Mouse (Mus musculus) MEL (cell line): ENCODE results near the gene Lhx2. TPM values are rescaled to one million over a fixed set of nuclear protein-coding genes. Genes with fewer than 3 reads are reported as not detected.

Experiments used
- DNase-seq: peaks from one replicate; pipeline ENCODE4 v3.0.0; 2011; ENCODE audit warnings: low read depth, low spot score
- H3K27ac ChIP-seq: 2 replicates; pipeline ENCODE4 v1.5.1; 2012; ENCODE audit warnings: low read depth, mild to moderate bottlenecking, control low read depth, low read length, moderate library complexity; ENCODE audit not compliant: control insufficient read depth
- H3K27me3 ChIP-seq, 2 experiments: fragments of 150-350 bp in 1 of 2; sonication (generic) in 1 of 2; 2 replicates each; pipeline ENCODE4 v1.6.1; 2012; ENCODE audit warnings: low read length in 2 of 2, mild to moderate bottlenecking in 2 of 2, improper control_type of control experiment in 1 of 2, moderate library complexity in 1 of 2; ENCODE audit not compliant: insufficient read depth in 2 of 2, control insufficient read depth in 1 of 2
- H3K36me3 ChIP-seq, 2 experiments: 2 replicates each; pipeline ENCODE4 v1.6.1; 2012 to 2014; ENCODE audit warnings: low read length in 2 of 2, improper control_type of control experiment in 1 of 2, inconsistent platforms in 1 of 2, mild to moderate bottlenecking in 1 of 2; ENCODE audit not compliant: insufficient read depth in 2 of 2, control insufficient read depth in 1 of 2
- H3K4me1 ChIP-seq, 2 experiments: fragments of 150-350 bp in 1 of 2; sonication (generic) in 1 of 2; 2 replicates each; pipeline ENCODE4 v1.6.1; 2012; ENCODE audit warnings: low read length in 2 of 2, improper control_type of control experiment in 1 of 2, mild to moderate bottlenecking in 1 of 2; ENCODE audit not compliant: insufficient read depth in 2 of 2, control insufficient read depth in 1 of 2
- H3K4me3 ChIP-seq, 2 experiments: fragments of 150-350 bp in 1 of 2; sonication (generic) in 1 of 2; 2 replicates each; pipeline ENCODE4 v1.5.1; 2012; ENCODE audit warnings: low read depth in 2 of 2, low read length in 2 of 2, mild to moderate bottlenecking in 2 of 2, moderate library complexity in 2 of 2, control low read depth in 1 of 2, improper control_type of control experiment in 1 of 2; ENCODE audit not compliant: control insufficient read depth in 1 of 2, insufficient read depth in 1 of 2
- H3K79me2 ChIP-seq: 2 replicates; pipeline ENCODE4 v1.6.1; 2012; ENCODE audit warnings: mild to moderate bottlenecking, low read length, moderate library complexity; ENCODE audit not compliant: control insufficient read depth, poor library complexity, insufficient read depth
- H3K9ac ChIP-seq: 2 replicates; pipeline ENCODE4 v1.6.1; 2012; ENCODE audit warnings: low read depth, mild to moderate bottlenecking, control low read depth, low read length, moderate library complexity; ENCODE audit not compliant: control insufficient read depth, poor library complexity, severe bottlenecking
- H3K9me3 ChIP-seq: fragments of 150-350 bp; sonication (generic); replicated peaks from 2 replicates; pipeline ENCODE4 v1.6.1; 2012; ENCODE audit warnings: mild to moderate bottlenecking, low read length, improper control_type of control experiment, moderate library complexity; ENCODE audit not compliant: insufficient read depth
- CHD1 ChIP-seq: IDR thresholded peaks from 2 replicates; pipeline ENCODE4 v1.6.1; 2012; ENCODE audit warnings: low read depth, mild to moderate bottlenecking, inconsistent platforms, low read length, improper control_type of control experiment
- CTCF ChIP-seq, 3 experiments: IDR thresholded peaks in 2 of 3; conservative IDR thresholded peaks in 1 of 3; 2 replicates each; pipeline ENCODE4 v1.5.1; 2011 to 2012; ENCODE audit warnings: low read length in 3 of 3, low read depth in 2 of 3, mild to moderate bottlenecking in 2 of 3, improper control_type of control experiment in 1 of 3, inconsistent platforms in 1 of 3, mixed read lengths in 1 of 3, moderate library complexity in 1 of 3; ENCODE audit not compliant: control insufficient read depth in 1 of 3, insufficient read depth in 1 of 3, poor library complexity in 1 of 3, severe bottlenecking in 1 of 3
- E2F4 ChIP-seq: IDR thresholded peaks from 2 replicates; pipeline ENCODE4 v1.6.1; 2011; ENCODE audit warnings: low read depth, low read length, improper control_type of control experiment, borderline replicate concordance
- EP300 ChIP-seq, 2 experiments: IDR thresholded peaks; 2 replicates each; pipeline ENCODE4 v1.6.1; 2011; ENCODE audit warnings: improper control_type of control experiment in 2 of 2, low read length in 2 of 2, low read depth in 1 of 2, mild to moderate bottlenecking in 1 of 2
- KAT2A ChIP-seq: conservative IDR thresholded peaks from 2 replicates; pipeline ENCODE4 v1.6.1; 2012; ENCODE audit warnings: low read depth, low read length, improper control_type of control experiment, inconsistent platforms
- MAX ChIP-seq: IDR thresholded peaks from 2 replicates; pipeline ENCODE4 v1.6.1; 2011; ENCODE audit warnings: low read length, improper control_type of control experiment
- MAZ ChIP-seq: IDR thresholded peaks from 2 replicates; pipeline ENCODE4 v1.6.1; 2012; ENCODE audit warnings: low read depth, mild to moderate bottlenecking, inconsistent platforms, low read length, improper control_type of control experiment
- MEF2A ChIP-seq: IDR thresholded peaks from 2 replicates; pipeline ENCODE4 v1.6.1; 2014; ENCODE audit warnings: low read depth, mild to moderate bottlenecking, inconsistent platforms, low read length, improper control_type of control experiment; ENCODE audit not compliant: poor library complexity, insufficient replicate concordance, severe bottlenecking; ENCODE audit errors: extremely low read depth
- MXI1 ChIP-seq: IDR thresholded peaks from 2 replicates; pipeline ENCODE4 v1.6.1; 2011; ENCODE audit warnings: mild to moderate bottlenecking, low read depth, low read length, improper control_type of control experiment
- MYB ChIP-seq: IDR thresholded peaks from 2 replicates; pipeline ENCODE4 v1.6.1; 2011; ENCODE audit warnings: mild to moderate bottlenecking, low read depth, low read length, improper control_type of control experiment
- NRF1 ChIP-seq: IDR thresholded peaks from 2 replicates; pipeline ENCODE4 v1.6.1; 2014; ENCODE audit warnings: low read depth, mild to moderate bottlenecking, inconsistent platforms, low read length, improper control_type of control experiment, moderate library complexity; ENCODE audit not compliant: poor library complexity, insufficient read depth, severe bottlenecking
- POLR2AphosphoS2 ChIP-seq: IDR thresholded peaks from 2 replicates; pipeline ENCODE4 v1.6.1; 2011; ENCODE audit warnings: low read length, improper control_type of control experiment
- POLR2AphosphoS5 ChIP-seq: IDR thresholded peaks from 2 replicates; pipeline ENCODE4 v1.6.1; 2012; ENCODE audit warnings: low read depth, borderline replicate concordance, mild to moderate bottlenecking, inconsistent platforms, low read length, moderate library complexity, mixed read lengths
- RAD21 ChIP-seq: IDR thresholded peaks from 2 replicates; pipeline ENCODE4 v1.6.1; 2011; ENCODE audit warnings: mild to moderate bottlenecking, low read depth, low read length, improper control_type of control experiment
- TAL1 ChIP-seq: IDR thresholded peaks from 2 replicates; pipeline ENCODE4 v1.6.1; 2012; ENCODE audit warnings: mild to moderate bottlenecking, inconsistent platforms, low read length, moderate library complexity, mixed read lengths
- TBP ChIP-seq: IDR thresholded peaks from 2 replicates; pipeline ENCODE4 v1.8.0; 2011; ENCODE audit warnings: low read depth, low read length, improper control_type of control experiment
- TCF12 ChIP-seq: IDR thresholded peaks from 2 replicates; pipeline ENCODE4 v1.6.1; 2014; ENCODE audit warnings: low read depth, mild to moderate bottlenecking, inconsistent platforms, low read length, improper control_type of control experiment, moderate library complexity
- polyA plus RNA-seq, 2 experiments: library from polyadenylated mRNA; stranded (reverse) in 1 of 2; unstranded in 1 of 2; fragments of >175 nt in 1 of 2; fragments of >200 nt in 1 of 2; gene quantifications; 2 replicates each; pipeline versions ENCODE4 v1.2.1 to v1.2.4; 2012; ENCODE audit warnings: low replicate concordance in 2 of 2, low read depth in 1 of 2; ENCODE audit not compliant: insufficient read length in 2 of 2, insufficient read depth in 1 of 2, missing spikeins in 1 of 2
- total RNA-seq: library from RNA; depleted of rRNA; stranded (reverse); fragments of 300-350 nt; gene quantifications from 2 replicates; pipeline ENCODE4 v1.2.3, GENCODE M21; 2012

Gene Lhx2
- total and polyA plus RNA-seq, 3 experiments, result 0.12 TPM; not detected in 2

DNA sequence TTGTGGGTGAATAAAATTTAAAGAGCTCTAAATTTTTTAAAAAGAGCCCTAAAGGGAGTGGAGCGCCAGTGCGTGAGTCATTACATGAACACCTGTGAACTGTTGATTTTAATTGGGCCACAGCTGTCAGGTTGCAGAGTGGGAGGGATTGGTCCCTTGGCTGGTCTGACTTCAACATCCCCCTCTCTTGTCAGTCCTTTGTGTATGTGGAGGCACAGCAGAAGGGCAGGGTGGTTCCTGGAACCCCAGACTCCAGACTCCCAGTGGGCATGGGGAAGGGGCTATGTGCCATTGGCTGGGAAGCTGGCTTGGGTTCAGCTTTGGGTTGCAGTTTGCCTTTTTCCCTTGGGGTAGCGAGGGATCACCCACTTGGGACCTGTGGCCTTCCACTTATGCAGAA is 70.2 kb downstream of the Lhx2 start:
- H3K9ac ChIP-seq, result no peak overlapping the region
- no peak for DNase-seq
- H3K4me1 ChIP-seq, result no peaks in the 10 kb centered on the region
- H3K4me3 ChIP-seq, result no peak overlapping the region
- H3K27ac ChIP-seq, result no peak overlapping the region
- H3K27me3 ChIP-seq, result no peaks in the 10 kb centered on the region
- H3K9me3 ChIP-seq, result no peaks in the 10 kb centered on the region
- no peak for TF ChIP-seq TCF12
- TF ChIP-seq E2F4, result no peak
- no peak for TF ChIP-seq POLR2AphosphoS2
- no peak for TF ChIP-seq MAZ
- no peak for TF ChIP-seq EP300 (IDR thresholded peaks at IDR 0.05; ENCODE audit: low read depth in 1 of 2, low read length in 2 of 2)
- TF ChIP-seq POLR2AphosphoS5, result no peak
- no peak for TF ChIP-seq NRF1
- TF ChIP-seq MEF2A, result no peak
- no peak for TF ChIP-seq CHD1
- TF ChIP-seq TBP, result no peak
- TF ChIP-seq MYB, result no peak
- no peak for TF ChIP-seq MAX
- no peak for TF ChIP-seq KAT2A
- TF ChIP-seq MXI1, result no peak
- TF ChIP-seq CTCF (IDR thresholded peaks at IDR 0.05 in 2 of 3, conservative IDR thresholded peaks at IDR 0.05 in 1 of 3; ENCODE audit: control insufficient read depth in 1 of 3, insufficient read depth in 1 of 3, low read depth in 2 of 3, low read length in 3 of 3, poor library complexity in 1 of 3, severe bottlenecking in 1 of 3), result no peak
- TF ChIP-seq RAD21, result no peak
- H3K79me2 ChIP-seq, result no peaks in the 10 kb centered on the region
- H3K36me3 ChIP-seq, result no peaks in the 10 kb centered on the region

DNA sequence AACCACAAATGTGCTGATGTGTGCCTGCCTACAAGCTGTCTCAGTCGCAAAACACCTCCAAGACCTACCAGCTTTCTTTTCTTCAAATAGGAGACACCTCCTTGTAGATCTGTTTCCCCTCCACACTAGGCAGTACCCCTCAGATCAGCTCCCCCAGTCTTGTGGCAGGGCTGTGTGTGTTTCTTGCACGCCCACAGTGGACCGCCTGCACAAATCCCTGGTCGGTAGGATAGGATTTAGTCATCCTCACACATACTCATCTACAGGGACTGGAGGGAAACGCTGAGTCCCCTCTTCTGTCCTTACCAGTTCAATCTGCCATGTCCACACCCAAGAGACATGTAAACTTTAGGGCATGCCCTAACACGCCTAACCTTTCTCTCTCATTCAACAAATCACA is 71.1 kb downstream of the Lhx2 start:
- Histone ChIP-seq H3K36me3 (no peaks in the 10 kb centered on the region), H3K9me3 (no peaks in the 10 kb centered on the region), H3K9ac (no peak overlapping the region), H3K27ac (no peak overlapping the region), H3K4me3 (no peak overlapping the region), H3K4me1 (no peaks in the 10 kb centered on the region), H3K79me2 (no peaks in the 10 kb centered on the region), H3K27me3 (no peaks in the 10 kb centered on the region)
- TF ChIP-seq POLR2AphosphoS5 (no peak), TAL1 (no peak)
- no peak for DNase-seq
